Mouse (Mus musculus): ENCODE results near the gene Baz2b.

Gene Baz2b

GRCm38 (mm10) chr2:60053222-60054010 is 156.2 kb downstream of the Baz2b start:
- in situ Hi-C loops (cut with MboI) = no loop called here

- in situ Hi-C loops (cut with MboI) = no loop called here
Observed at GRCm38 (mm10) chr2:60050667-60051460, 158.8 kb downstream of the Baz2b start.

- in situ Hi-C loops (cut with MboI) = no loop called here
Observed at GRCm38 (mm10) chr2:60049889-60050288, 159.8 kb downstream of the Baz2b start.

GRCm38 (mm10) chr2:60049351-60049750 is 160.3 kb downstream of the Baz2b start:
- in situ Hi-C loops (cut with MboI) = no loop called here

GRCm38 (mm10) chr2:60045995-60046394 is 163.6 kb downstream of the Baz2b start:
- in situ Hi-C loops (cut with MboI) = no loop called here

- in situ Hi-C loops (cut with MboI) = no loop called here
Observed at GRCm38 (mm10) chr2:60044988-60045387, 164.7 kb downstream of the Baz2b start.

- in situ Hi-C loops (cut with MboI) = no loop called here
Observed at GRCm38 (mm10) chr2:60044540-60044939, 165.1 kb downstream of the Baz2b start.

- in situ Hi-C loops (cut with MboI) = no loop called here
Observed at GRCm38 (mm10) chr2:60042699-60043098, 166.9 kb downstream of the Baz2b start.

- in situ Hi-C loops (cut with MboI) = no loop called here
Observed at GRCm38 (mm10) chr2:60041485-60042274, 168.0 kb downstream of the Baz2b start.

- in situ Hi-C loops (cut with MboI) = no loop called here
Observed at GRCm38 (mm10) chr2:60040162-60040561, 169.5 kb downstream of the Baz2b start.

- in situ Hi-C loops (cut with MboI) = no loop called here
Observed at GRCm38 (mm10) chr2:60037011-60037551, 172.6 kb downstream of the Baz2b start.

- in situ Hi-C loops (cut with MboI) = no loop called here
Observed at GRCm38 (mm10) chr2:60036361-60036760, 173.3 kb downstream of the Baz2b start.

- in situ Hi-C loops (cut with MboI) = no loop called here
Observed at GRCm38 (mm10) chr2:60030991-60031390, 178.6 kb downstream of the Baz2b start.

GRCm38 (mm10) chr2:60029020-60029419 is 180.6 kb downstream of the Baz2b start:
- in situ Hi-C loops (cut with MboI) = no loop called here

- in situ Hi-C loops (cut with MboI) = no loop called here
Observed at GRCm38 (mm10) chr2:60027166-60027565, 182.5 kb downstream of the Baz2b start.

- in situ Hi-C loops (cut with MboI) = no loop called here
Observed at GRCm38 (mm10) chr2:60026554-60026953, 183.1 kb downstream of the Baz2b start.

- in situ Hi-C loops (cut with MboI) = no loop called here
Observed at GRCm38 (mm10) chr2:60023777-60024176, 185.9 kb downstream of the Baz2b start.

- in situ Hi-C loops (cut with MboI) = no loop called here
Observed at GRCm38 (mm10) chr2:60021556-60021955, 188.1 kb downstream of the Baz2b start.

- in situ Hi-C loops (cut with MboI) = no loop called here
Observed at GRCm38 (mm10) chr2:60021138-60021537, 188.5 kb downstream of the Baz2b start.

GRCm38 (mm10) chr2:60019546-60020250 is 189.9 kb downstream of the Baz2b start:
- in situ Hi-C loops (cut with MboI) = no loop called here

GRCm38 (mm10) chr2:60018875-60019501 is 190.7 kb downstream of the Baz2b start:
- in situ Hi-C loops (cut with MboI) = no loop called here

Measured in mature B cell (primary cell).